Mouse (Mus musculus): ENCODE measurements around the gene Nrbf2.

GRCm38 (mm10) chr10:67226109-67226508 lies 59.0 kb downstream of the Nrbf2 start:
- TF ChIP-seq POLR2A (IDR thresholded peaks at IDR 0.05; ENCODE audit: borderline replicate concordance, extremely low read depth, low read depth, low read length) (no peak), CTCF (IDR thresholded peaks at IDR 0.05; ENCODE audit: insufficient read depth, low read length) (no peak)

Data from lung, adult 2 months (tissue).